Mouse (Mus musculus) spleen, postnatal 0 days (tissue): ENCODE results near the gene Heyl. TPM values are rescaled to one million over a fixed set of nuclear protein-coding genes. Genes with fewer than 3 reads are reported as not detected.

Source experiments
- polyA plus RNA-seq: library from polyadenylated mRNA; unstranded; fragments of >200 nt; fragmentation: Nextera tagmentation; extraction: Ambion mirVana; gene quantifications from 2 replicates; pipeline ENCODE4 v1.2.1, GENCODE M21; 2015

The Heyl gene
- 2.0 and 4.0 TPM in 2 replicates for polyA plus RNA-seq

DNA sequence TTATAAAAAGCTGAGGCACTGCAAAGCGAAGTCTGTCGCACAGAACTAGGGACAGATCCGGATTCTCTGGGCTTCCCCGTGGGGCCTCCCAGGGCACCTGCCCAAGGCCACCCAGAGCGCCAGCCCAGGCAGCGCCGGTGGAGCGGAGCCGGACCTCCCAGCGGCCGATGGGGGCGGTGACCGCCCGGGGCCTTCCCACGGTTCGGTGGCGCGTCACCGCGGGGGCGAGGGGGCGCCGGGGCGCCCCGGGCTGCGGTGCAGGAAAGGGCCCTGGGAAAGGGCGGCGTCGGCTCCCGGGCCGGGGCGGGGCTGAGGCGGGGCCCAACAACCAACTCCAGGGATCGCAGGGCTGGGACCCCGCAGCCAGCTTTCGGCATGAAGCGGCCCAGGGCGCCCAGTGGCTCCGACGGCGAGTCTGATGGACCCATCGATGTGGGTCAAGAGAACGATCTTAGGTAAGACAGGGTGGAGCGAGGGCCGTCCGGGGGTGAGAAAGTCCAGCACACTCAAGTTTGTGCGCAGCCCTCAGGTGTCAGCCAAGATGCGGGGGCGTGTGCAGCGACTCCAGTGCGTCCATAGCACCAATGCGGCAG is at the start of gene Heyl:
TSS of gene Heyl (plus strand) at position 65 of the 593 bp plus-strand sequence.

DNA sequence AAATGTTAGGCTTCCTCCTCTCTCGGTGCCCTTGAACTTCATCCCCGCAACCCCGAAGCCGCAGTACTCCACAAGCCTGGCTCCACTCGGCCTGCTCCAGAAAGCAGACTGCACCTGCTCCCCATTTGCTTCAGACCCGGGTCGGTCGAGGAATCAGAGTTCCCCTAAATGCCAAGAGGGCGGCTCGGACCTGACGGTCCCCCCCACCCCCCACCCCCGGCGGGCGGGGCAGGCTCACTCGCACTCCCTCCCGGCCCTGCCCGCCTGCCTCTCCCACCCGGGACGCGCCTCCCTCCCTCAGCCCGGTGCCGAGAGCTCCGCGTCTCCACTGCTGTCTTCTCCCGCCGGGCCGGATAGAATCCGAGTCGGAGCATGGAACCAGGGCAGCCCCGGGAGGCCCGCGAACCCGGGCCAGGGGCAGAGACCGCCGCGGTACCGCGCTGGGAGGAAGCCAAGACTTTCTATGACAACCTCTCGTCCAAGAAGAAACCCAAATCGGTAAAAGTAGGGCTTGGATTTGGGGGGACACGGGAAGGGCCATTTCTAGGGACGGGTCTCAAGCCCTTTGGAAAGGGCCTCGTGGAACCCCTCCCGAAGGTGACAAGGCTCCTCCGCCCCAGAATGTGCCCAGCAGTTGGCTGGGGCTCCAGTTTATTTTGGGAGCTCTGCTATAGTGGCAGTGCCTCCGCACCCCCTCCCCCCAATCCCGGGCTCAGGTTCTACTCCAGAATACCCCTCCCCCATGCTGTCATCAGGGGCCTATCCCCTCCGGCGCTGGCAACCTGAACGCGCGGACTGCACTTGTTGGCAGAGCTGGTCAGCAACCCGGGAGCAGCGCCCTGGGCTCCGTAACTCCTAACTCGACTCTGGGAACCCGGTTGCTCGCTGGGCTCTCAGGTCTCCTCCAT is 31.9 kb upstream of the Heyl start, which contains the start of gene Nt5c1a:
TSS of gene Nt5c1a (plus strand) at position 319 of the 908 bp plus-strand sequence.

DNA sequence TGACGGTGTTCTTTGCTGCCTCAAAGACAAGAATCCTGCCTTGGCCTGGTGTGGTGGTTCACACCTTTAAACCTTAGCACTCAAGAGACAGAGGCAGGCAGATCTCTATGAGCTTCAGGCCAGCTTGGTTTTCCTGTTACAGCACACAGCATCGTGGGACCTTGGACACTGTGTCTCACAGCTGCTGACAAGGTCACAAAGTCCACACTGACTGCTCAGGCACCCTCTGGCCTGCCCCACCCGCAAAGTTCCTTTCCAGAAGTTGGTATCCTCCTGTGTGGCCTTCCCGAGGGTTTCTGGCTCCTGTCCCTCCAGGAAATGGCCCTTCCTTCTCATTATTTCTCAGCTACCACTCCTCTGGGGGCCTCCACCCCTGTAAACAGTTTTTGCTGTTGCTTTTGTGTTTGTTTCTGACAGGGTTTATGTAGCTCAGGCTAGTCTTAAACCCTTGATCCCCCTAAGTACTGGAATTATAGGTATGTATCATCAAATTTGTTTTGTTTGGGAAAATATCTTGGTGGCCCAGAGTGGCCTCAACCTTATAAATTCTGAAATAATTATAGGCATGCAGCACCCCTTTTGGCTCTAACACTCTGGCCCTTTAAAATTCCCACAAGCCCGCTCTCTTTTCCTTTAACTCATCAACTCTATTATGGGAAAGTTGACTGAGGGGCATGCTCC is 28.5 kb downstream of the Heyl start, which contains the start of gene Pabpc4:
TSS of gene Pabpc4 (plus strand) at position 631 of the 681 bp plus-strand sequence.

Other genes starting within 250 kb of the Heyl start
- gene Mycl, start 237.9 kb upstream of the Heyl start, polyA plus RNA-seq, result 0.99 and 1.3 TPM in 2 replicates
- 7.3 and 7.5 TPM in 2 replicates for gene Trit1, start 217.0 kb upstream of the Heyl start, polyA plus RNA-seq
- gene Bmp8b, start 128.4 kb upstream of the Heyl start, polyA plus RNA-seq, result 0.05 and 0.17 TPM in 2 replicates
- gene Oxct2b, start 117.3 kb upstream of the Heyl start, polyA plus RNA-seq, result not detected in 2 replicates
- gene Ppie, start 93.6 kb upstream of the Heyl start, polyA plus RNA-seq, result 53.8 and 56.7 TPM in 2 replicates
- not detected in 2 replicates for gene Hpcal4, start 50.3 kb upstream of the Heyl start, polyA plus RNA-seq
- gene Nt5c1a, start 32.1 kb upstream of the Heyl start, polyA plus RNA-seq, result not detected in 2 replicates
- gene Pabpc4, start 28.8 kb downstream of the Heyl start, polyA plus RNA-seq, result 73.6 and 85.2 TPM in 2 replicates
- gene Oxct2a, start 90.1 kb downstream of the Heyl start, polyA plus RNA-seq, result 0.07 TPM in 1 of 2 replicates, not detected in the other
- 0.11 and 0.24 TPM in 2 replicates for gene Bmp8a, start 109.7 kb downstream of the Heyl start, polyA plus RNA-seq